Mouse (Mus musculus) induced T-regulatory cell, adult 2 months (primary cell): ENCODE measurements around the gene Slc25a18.
"Not testable (repeated sequence)": the region's sequence is repeated elsewhere in the genome, so short reads cannot be mapped to it uniquely, and the experiment has no call there.

Experiments used
- DNase-seq: peaks from one replicate; pipeline ENCODE4 v3.0.0-alpha.2; 2012; ENCODE audit warnings: low read depth

Gene Slc25a18

GRCm38 (mm10) chr6:120798019-120798418 is 24.6 kb downstream of the Slc25a18 start:
- no peak for DNase-seq

- no peak for DNase-seq
These were observed 25.5 kb downstream of the Slc25a18 start for GRCm38 (mm10) chr6:120798905-120799304.

GRCm38 (mm10) chr6:120799581-120800041 is 26.2 kb downstream of the Slc25a18 start:
- DNase-seq: peak; percentile 29

- no peak for DNase-seq
These were observed 33.8 kb downstream of the Slc25a18 start for GRCm38 (mm10) chr6:120806999-120807737.

DNA sequence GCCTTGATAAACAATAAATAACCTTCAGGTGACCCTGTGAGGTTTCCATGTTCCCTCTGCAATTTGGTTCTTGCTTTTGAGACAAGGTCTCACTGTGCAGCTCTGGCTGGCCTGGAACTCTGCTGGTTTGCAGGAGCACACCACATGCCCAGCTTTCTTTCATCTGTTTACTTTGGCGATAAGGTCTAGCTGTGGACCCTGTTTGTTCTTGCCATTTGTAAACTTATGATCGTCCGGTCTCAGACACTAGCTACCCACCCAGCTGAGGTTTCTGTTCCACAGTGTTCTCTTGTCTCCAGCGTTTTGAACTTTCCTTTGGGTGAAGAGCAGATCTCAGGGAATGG is 34.3 kb downstream of the Slc25a18 start:
- no peak for DNase-seq

DNA sequence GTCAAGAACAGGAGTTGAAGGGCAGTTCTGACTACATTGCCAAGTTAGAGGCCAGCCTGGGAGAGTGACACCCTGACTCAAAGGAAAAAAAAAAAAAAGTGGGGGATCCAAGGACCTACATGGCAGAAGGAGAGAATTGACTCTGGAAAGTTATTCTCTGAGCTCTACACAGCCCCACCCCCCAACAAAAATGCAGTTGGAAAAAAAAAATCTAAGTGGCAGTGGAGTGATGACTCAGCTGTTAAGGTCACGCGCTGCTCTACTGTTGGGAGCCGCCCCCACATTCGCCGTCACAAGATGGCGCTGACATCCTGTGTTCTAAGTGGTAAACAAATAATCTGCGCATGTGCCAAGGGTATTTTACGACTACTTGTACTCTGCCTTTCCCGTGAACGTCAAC is 38.6 kb downstream of the Slc25a18 start:
- not testable (repeated sequence) for DNase-seq

DNA sequence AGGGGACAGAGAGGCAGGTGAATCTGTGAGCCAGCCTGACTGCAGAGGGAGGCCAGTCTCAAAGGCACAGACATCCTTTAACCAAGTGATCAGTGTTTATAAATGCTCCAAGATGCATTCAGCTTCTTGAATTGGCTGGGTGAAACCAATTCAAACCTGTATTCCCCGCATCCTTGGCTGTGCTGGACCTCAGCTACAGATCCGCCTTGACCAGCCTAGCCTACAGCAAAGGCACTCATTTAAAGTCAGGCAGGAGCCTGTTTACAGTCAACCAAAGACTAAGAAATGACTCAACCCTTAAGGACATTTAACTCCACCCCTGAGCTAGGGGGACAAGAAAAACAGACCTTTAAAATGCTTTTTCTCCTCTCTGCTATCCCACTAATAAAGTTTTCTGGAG is 45.9 kb downstream of the Slc25a18 start:
- no peak for DNase-seq

- no peak for DNase-seq
These were observed 46.8 kb downstream of the Slc25a18 start for GRCm38 (mm10) chr6:120820144-120820543.

DNA sequence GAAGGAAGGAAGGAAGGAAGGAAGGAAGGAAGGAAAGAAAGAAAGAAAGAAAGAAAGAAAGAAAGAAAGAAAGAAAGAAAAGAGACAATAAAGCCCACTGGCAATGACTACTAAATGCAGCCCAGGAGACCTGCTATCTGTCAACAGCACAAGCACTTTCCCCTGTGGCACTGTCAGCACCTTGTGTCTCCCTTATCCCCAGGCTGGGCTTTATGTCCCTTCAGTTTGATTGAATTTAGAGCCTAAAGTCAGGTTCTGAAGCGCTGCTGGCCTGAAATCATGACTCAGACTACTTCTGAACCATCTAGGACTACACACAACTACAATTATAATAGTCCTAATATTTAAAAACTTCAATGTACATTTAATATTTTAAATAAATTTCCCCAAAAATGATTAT is 47.6 kb downstream of the Slc25a18 start:
- no peak for DNase-seq

- DNase-seq: no peak
These were observed 48.3 kb downstream of the Slc25a18 start for GRCm38 (mm10) chr6:120821715-120822114.

DNA sequence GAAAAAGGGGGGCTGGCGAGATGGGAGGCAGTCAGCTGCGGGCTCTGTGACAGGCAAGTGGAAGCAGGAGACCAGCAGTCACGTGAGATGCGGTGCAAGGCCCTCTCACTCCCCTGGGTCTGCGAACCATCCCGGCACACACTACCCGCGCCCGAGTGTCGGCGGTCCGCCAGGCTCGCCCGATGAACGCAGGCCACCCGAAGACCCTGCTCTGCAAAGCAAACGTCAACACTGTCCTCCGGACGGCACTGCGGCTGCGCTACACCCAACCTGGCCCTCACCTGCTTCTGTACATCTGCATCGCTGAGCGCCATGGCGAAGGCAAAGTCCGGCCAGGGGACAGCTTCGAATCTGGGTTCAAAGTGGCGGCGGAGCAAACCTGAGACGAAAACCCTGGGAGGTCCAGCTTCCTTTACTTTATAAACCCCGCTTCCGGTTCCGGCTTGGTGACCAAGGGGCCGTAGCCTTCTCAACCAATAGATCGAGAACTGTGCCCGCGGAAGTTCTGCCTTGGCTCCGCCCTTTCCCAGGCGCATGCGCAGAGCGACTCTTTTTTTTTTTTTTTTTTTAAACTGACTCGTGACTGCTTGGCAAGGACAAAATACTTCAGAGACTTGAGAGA is 49.0 kb downstream of the Slc25a18 start, which contains the start of gene Atp6v1e1:
Gene Atp6v1e1 (minus strand): TSS at position 487 of the 622 bp plus-strand sequence.
- DNase-seq: peak; percentile 98

GRCm38 (mm10) chr6:120822937-120823614 is 49.7 kb downstream of the Slc25a18 start:
- no peak for DNase-seq

- no peak for DNase-seq
These were observed 56.7 kb downstream of the Slc25a18 start for GRCm38 (mm10) chr6:120830056-120830455.

DNA sequence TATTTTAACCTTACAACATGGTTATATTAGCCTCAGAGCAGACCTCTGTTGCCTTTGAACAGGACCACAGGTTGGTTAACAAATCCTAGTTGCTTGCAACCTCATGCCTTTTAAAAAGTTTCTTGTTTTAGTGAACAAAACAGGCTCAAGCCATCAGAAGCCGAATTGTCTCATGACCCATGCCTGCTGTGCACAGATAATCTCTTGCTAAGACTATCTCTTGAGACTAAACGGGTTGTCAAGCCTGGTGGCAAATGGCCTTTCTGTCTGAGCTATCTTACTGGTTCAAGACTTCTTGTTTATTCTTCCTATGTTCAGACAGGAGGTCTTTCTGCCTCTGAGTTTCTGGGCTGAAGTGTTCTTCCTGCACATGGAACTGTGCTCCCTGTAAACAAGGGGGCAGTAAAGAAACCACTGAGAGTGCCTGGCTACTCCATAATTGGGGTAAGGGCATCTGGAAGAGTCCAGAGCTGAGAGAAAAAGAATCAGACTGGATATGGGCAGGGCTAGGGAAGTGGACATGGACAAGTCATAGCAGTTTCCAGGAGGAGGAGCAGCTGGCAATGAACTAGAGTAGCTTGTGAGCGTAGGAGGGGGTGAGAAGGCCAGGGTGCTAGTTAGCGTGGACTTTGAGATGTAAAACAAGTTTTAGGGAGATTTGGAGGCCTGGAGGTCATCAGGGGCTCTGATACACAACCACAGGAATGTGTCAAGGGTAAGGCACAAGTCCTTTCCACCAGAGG is 57.7 kb downstream of the Slc25a18 start:
- no peak for DNase-seq

- no peak for DNase-seq
These were observed 58.7 kb downstream of the Slc25a18 start for GRCm38 (mm10) chr6:120832097-120832496.

DNA sequence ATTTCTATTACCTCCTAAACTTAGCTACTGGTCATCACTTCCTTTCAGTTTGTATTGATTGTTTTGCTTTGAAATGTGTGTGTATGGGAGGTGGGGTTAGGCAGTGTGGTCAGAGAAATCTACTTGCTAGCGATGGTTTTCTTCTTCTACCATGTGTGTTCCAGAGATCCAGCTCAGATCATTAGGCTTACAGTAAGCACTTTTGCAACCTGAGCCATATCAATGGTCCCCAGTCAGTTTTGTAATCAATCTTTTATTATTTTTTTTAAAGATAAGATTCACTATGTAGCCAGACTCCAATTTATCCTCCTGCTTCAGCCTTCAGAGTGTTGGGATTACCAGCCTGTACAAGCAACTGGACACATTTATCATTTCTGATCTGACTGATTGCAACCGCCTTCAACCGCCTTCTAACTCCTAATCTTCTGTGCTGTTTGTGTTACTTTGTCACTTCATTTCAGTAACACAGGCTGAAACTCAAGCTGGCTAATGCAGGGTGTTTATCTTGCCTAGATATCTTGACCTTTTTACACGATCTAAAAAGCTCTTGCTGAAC is 61.5 kb downstream of the Slc25a18 start:
- no peak for DNase-seq

- peak; percentile 95 for DNase-seq
These were observed 62.3 kb downstream of the Slc25a18 start, which contains the start of gene Bcl2l13 for GRCm38 (mm10) chr6:120835474-120836374. TSS of gene Bcl2l13 (plus strand) at chr6:120836212.

GRCm38 (mm10) chr6:120836389-120837151 is 63.2 kb downstream of the Slc25a18 start:
- DNase-seq: peak; percentile 80

- no peak for DNase-seq
These were observed 63.8 kb downstream of the Slc25a18 start for GRCm38 (mm10) chr6:120837152-120837530.

- DNase-seq: no peak
These were observed 66.9 kb downstream of the Slc25a18 start for GRCm38 (mm10) chr6:120840258-120840657.
